Mouse (Mus musculus) left cerebral cortex, postnatal 25 days (tissue): ENCODE data around the gene Tmc8. TPM values are rescaled to one million over a fixed set of nuclear protein-coding genes. Genes with fewer than 3 reads are reported as not detected.

Experiments used
- DNase-seq, 2 experiments: peaks; one replicate each; pipeline ENCODE4 v3.0.0; 2022; ENCODE audit warnings: low spot score in 2 of 2, mixed read lengths in 1 of 2
- intact Hi-C: fragments of 180-260 bp; cut with DNase I; formaldehyde crosslinking; loops from one replicate; pipeline ENCODE4 v1.15.1; 2025
- total RNA-seq, 2 experiments: library from RNA; stranded (reverse); gene quantifications; 2 replicates each; pipeline ENCODE4 v1.2.3; 2021

Tmc8 gene
- total RNA-seq, 2 experiments from 2014 or later = 0.60 to 1.1 TPM

- intact Hi-C loops = no loop called here
- peak; percentile 45 to 88 for DNase-seq
Observed at GRCm38 (mm10) chr11:117836306-117836705, 54.4 kb downstream of the Tmc8 start.

GRCm38 (mm10) chr11:117838572-117838971 lies 56.7 kb downstream of the Tmc8 start:
- intact Hi-C loops = no loop called here
- no peak for DNase-seq

GRCm38 (mm10) chr11:117839021-117839420 lies 57.1 kb downstream of the Tmc8 start:
- intact Hi-C loops = no loop called here
- DNase-seq = no peak

DNA sequence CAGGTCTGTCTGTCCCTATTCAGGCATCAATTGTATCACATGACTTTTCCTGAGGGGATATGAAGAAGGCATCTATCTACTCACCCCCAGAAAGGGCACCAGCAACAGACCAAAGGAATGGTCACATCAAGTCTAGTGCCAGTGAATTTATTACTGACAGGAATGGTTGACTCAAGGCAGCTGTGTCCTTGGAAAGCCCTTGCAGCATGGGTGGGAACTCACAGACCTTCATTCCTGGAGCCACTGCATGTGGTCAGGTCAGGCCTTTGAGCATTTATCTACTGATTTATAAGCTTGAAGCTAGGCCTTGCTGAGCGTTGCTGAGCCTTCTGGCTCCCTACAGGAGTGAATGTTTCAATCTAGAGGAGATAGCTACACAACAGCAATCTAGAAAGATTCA lies 59.0 kb downstream of the Tmc8 start:
- intact Hi-C loops = no loop called here
- DNase-seq = no peak

Other genes starting within 250 kb of the Tmc8 start
- 10 to 100 TPM; 53.4 to 55.2 TPM for gene Tnrc6c, start 127.8 kb upstream of the Tmc8 start, total RNA-seq
- 1 to 10 TPM; 4.2 to 6.2 TPM for gene Tmc6, start 122 bp downstream of the Tmc8 start, total RNA-seq
- gene 6030468B19Rik, start 15.6 kb downstream of the Tmc8 start, total RNA-seq = under 1 TPM in 1 of 2 experiments, not detected in 1; 0.53 TPM
- gene Gm20708, start 27.6 kb downstream of the Tmc8 start, total RNA-seq = 1 to 10 TPM; 1.7 to 2.4 TPM
- 10 to 100 TPM; 11.6 to 14.0 TPM for gene Syngr2, start 27.6 kb downstream of the Tmc8 start, total RNA-seq
- gene Afmid, start 43.8 kb downstream of the Tmc8 start, total RNA-seq = 1 to 10 TPM; 4.6 to 6.7 TPM
- under 1 TPM; 0.60 to 0.94 TPM for gene Tk1, start 44.0 kb downstream of the Tmc8 start, total RNA-seq
- gene Birc5, start 67.2 kb downstream of the Tmc8 start, total RNA-seq = 1 to 10 TPM in 1 of 2 experiments, under 1 TPM in 1; 0.62 to 1.2 TPM
- under 1 TPM in 1 of 2 experiments, not detected in 1; 0.23 TPM for gene Tmem235, start 78.7 kb downstream of the Tmc8 start, total RNA-seq
- gene Tha1, start 91.4 kb downstream of the Tmc8 start, total RNA-seq = 1 to 10 TPM; 3.8 to 4.0 TPM
- 1 to 10 TPM; 3.8 to 4.3 TPM for gene Socs3, start 188.0 kb downstream of the Tmc8 start, total RNA-seq
- gene Pgs1, start 204.2 kb downstream of the Tmc8 start, total RNA-seq = 10 to 100 TPM; 85.6 to 88.1 TPM